Mouse (Mus musculus) hindbrain, postnatal 0 days (tissue): ENCODE measurements at regions not wholly inside any gene's neighbourhood (a gene's known extent, or its start where the extent isn't known, plus 50 kb on each side); places are given as distances from the start of the nearest gene placed in this dataset.

Experiments
- ATAC-seq: fragments of 200-750 bp; cut with Nextera tagmentation; 2 replicates; pipeline ENCODE4 v1.8.0; 2017; ENCODE audit warnings: mild to moderate bottlenecking, moderate TSS enrichment, moderate library complexity
- DNase-seq: peaks from one replicate; pipeline ENCODE4 v3.0.0-alpha.2; 2015; ENCODE audit warnings: low spot score
- H3K27ac ChIP-seq: fragments of 300-500 bp; sonication (generic); 2 replicates; pipeline ENCODE4 v1.5.1; 2014; ENCODE audit warnings: mild to moderate bottlenecking
- H3K27me3 ChIP-seq: fragments of 300-500 bp; sonication (generic); 2 replicates; pipeline ENCODE4 v1.6.1; 2014; ENCODE audit warnings: low read length, mixed read lengths; ENCODE audit not compliant: insufficient read depth
- H3K36me3 ChIP-seq: fragments of 300-500 bp; sonication (generic); 2 replicates; pipeline ENCODE4 v1.6.1; 2014; ENCODE audit warnings: low read length, mixed read lengths; ENCODE audit not compliant: insufficient read depth
- H3K4me1 ChIP-seq: fragments of 300-500 bp; sonication (generic); 2 replicates; pipeline ENCODE4 v1.6.1; 2014; ENCODE audit warnings: antibody characterized with exemption, low read length, mixed read lengths; ENCODE audit not compliant: insufficient read depth
- H3K4me2 ChIP-seq: fragments of 300-500 bp; sonication (generic); 2 replicates; pipeline ENCODE4 v1.6.1; 2014; ENCODE audit warnings: low read depth, mild to moderate bottlenecking, low read length, moderate library complexity, mixed read lengths
- H3K4me3 ChIP-seq: fragments of 300-500 bp; sonication (generic); 2 replicates; pipeline ENCODE4 v1.5.1; 2014; ENCODE audit warnings: low read length
- H3K9ac ChIP-seq: fragments of 300-500 bp; sonication (generic); replicated peaks from 2 replicates; pipeline ENCODE4 v1.6.1; 2014; ENCODE audit warnings: mild to moderate bottlenecking, low read length, moderate library complexity, mixed read lengths
- H3K9me3 ChIP-seq: fragments of 300-500 bp; sonication (generic); 2 replicates; pipeline ENCODE4 v1.6.1; 2016; ENCODE audit warnings: low read length, mixed read lengths
- CTCF ChIP-seq: IDR thresholded peaks from 2 replicates; pipeline ENCODE4 v1.5.1; 2016; ENCODE audit warnings: antibody characterized with exemption, control low read depth, low read depth
- WGBS: fragments of 180-500 bp; shearing (Covaris S2); extraction: QIAGEN DNeasy Blood & Tissue Kit; methylation state at CpG from one replicate; pipeline ENCODE4 v1.1.7; 2014; 5-methylcytosine and 5-hydroxymethylcytosine counted together

- DNase-seq = no peak
- no peak for TF ChIP-seq CTCF
- Histone ChIP-seq H3K27ac (no peak overlapping the region), H3K27me3 (no peaks in the 10 kb centered on the region), H3K36me3 (no peaks in the 10 kb centered on the region), H3K9ac (no peak overlapping the region), H3K4me3 (no peak overlapping the region), H3K4me1 (no peaks in the 10 kb centered on the region), H3K4me2 (no peak overlapping the region), H3K9me3 (no peaks in the 10 kb centered on the region)
- no peak for ATAC-seq
- WGBS = 83% methylated on average over 7 of the region's 7 CpGs
Measured at GRCm38 (mm10) chr5:16499891-16500290, 53.4 kb upstream of the Hgf start.
